Mouse (Mus musculus) retina, postnatal 7 days (tissue): Measurements from ENCODE around the gene Kif7.

Source experiments
- DNase-seq: peaks from one replicate; pipeline ENCODE4 v3.0.0-alpha.2; 2012; ENCODE audit warnings: low read depth, low spot score

Kif7 gene

GRCm38 (mm10) chr7:79727091-79727490, 11.6 kb upstream of the Kif7 start:
- no peak for DNase-seq

DNA sequence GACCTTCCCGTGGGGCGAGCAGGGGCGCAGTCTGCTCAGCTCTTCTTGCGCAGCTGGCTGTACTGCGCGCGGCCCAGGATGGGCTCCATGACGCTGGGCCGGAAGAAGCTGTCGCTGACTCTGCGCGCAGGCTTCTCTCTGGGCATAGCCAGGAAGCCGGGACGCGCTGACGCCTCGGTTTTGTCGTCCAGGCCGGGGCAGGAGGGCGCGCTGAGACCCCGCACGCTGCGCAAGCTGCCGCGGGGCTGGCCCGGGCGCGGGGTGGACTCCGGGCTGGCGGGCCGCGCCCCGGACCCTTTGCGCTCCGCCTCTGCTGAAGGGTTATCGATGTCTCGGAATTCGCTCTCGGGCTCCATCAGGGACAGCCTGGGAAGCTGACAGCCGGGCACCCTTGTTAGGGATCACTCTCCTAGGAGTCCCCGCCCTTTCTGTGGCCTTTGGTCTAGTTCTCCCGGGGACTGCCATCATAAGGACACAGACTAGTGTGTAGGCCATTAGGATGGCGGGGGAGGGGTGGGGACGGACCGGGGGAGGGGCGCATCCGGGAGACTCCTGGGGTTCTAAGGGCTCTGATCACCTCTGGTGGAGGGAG, 6.0 kb upstream of the Kif7 start:
- DNase-seq = peak; percentile 27

DNA sequence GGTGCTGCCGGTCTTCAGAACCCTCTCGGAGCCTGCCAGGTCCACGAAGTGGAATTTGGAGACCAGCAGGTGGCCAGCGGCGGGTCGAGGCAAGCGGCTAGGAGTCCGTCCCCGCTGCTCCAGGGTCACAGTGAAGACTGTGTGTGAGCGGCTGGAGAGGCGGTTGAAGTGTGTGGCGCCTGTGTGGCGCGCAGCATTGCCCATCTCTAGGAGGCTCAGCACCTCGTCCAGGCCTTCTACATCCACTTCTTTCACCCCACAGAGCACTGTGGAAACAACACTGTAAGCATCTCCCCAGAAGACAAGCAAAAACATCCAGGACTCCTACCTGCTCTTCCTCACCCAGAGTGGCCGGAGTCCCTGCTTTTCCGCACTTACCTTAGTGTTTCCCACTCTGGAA, 4.7 kb downstream of the Kif7 start:
- DNase-seq = no peak

- peak; percentile 59 for DNase-seq
These were observed 5.4 kb downstream of the Kif7 start for GRCm38 (mm10) chr7:79710130-79710607.

GRCm38 (mm10) chr7:79705210-79705609, 10.3 kb downstream of the Kif7 start:
- no peak for DNase-seq

GRCm38 (mm10) chr7:79702755-79703154, 12.8 kb downstream of the Kif7 start:
- DNase-seq = no peak

DNA sequence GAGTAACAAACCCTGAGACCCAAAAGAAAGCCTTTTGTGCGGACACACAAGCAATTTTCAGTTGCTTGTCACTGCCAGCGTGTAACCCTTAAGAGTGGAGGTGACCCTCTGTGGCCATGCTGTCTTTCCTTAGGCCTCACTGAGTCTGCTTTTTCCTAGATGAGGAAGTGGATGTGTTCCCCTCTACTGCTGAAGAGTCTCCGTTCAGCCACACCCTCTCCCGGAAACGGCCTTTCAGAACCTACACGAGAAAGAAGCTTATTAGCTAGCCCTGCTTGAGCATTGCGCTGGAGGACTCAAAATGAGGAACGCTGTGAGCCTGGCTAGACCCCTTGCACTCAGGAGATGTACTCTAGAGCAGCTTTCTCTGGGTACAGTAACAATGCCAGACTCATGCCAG, 19.0 kb downstream of the Kif7 start:
- DNase-seq = no peak

- DNase-seq = no peak
These were observed 35.3 kb downstream of the Kif7 start for GRCm38 (mm10) chr7:79680231-79680630.

DNA sequence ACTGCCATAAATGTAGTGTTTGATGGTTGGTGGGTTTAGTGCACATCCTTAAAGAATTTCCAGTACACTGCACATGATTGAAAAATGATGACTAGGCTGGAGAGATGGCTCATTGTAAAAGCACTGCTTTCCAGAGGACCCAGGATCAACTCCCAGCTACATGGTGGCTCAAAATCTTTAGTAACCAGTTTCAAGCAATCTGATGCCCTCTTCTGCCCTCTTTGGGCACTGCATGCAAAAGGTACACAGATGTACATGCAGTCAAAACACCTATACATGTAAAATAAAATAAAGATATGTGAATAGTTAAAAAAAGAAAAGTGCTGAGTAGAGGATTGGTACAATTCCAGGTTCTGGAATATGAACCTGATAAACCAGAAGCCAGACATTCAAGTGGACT, 36.3 kb downstream of the Kif7 start:
- no peak for DNase-seq

GRCm38 (mm10) chr7:79670900-79671604, 44.5 kb downstream of the Kif7 start:
- DNase-seq = no peak

GRCm38 (mm10) chr7:79666690-79667089, 48.8 kb downstream of the Kif7 start:
- no peak for DNase-seq

DNA sequence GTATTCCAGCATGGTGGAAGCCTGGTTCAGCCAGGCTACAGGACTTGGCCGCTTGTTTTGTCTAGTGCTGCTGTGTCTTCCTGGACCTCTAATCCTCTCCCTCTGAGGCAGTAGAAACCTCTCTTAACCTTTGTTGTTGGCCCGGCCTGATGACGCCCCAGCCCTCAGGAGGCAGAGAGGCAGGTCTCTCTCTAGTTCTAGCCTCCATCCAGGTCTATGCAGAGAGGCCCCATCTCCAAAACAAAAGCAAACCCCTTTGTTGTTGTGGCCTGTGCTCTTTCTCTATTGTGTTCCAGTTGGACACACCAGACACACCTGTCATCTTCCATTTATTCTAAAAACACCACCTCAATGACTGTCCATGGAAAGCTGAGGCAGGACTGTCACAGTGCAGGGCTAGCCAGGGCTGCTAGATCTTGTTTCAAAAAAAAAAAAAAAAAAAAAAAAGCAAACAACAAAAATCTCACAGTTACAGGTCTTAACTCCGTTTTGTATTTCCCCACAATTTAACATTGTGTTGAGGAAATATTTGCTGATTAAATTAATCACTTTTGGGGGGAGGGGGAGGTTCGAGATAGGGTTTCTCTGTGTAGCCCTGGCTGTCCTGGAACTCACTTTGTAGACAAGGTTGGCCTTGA, 54.1 kb downstream of the Kif7 start:
- no peak for DNase-seq

- DNase-seq = no peak
These were observed 55.0 kb downstream of the Kif7 start for GRCm38 (mm10) chr7:79660291-79661150.

GRCm38 (mm10) chr7:79659578-79660290, 55.8 kb downstream of the Kif7 start, which contains the start of gene Ticrr:
TSS of gene Ticrr (plus strand) at chr7:79660196.
- peak; percentile 91 for DNase-seq

GRCm38 (mm10) chr7:79654586-79654985, 60.9 kb downstream of the Kif7 start:
- DNase-seq = no peak

GRCm38 (mm10) chr7:79654185-79654584, 61.3 kb downstream of the Kif7 start:
- DNase-seq = no peak

- peak; percentile 11 for DNase-seq
These were observed 66.5 kb downstream of the Kif7 start for GRCm38 (mm10) chr7:79649005-79649404.
